Comparison of ENCODE assay signal across 17 mouse cellular contexts in the genomic region with DNA sequence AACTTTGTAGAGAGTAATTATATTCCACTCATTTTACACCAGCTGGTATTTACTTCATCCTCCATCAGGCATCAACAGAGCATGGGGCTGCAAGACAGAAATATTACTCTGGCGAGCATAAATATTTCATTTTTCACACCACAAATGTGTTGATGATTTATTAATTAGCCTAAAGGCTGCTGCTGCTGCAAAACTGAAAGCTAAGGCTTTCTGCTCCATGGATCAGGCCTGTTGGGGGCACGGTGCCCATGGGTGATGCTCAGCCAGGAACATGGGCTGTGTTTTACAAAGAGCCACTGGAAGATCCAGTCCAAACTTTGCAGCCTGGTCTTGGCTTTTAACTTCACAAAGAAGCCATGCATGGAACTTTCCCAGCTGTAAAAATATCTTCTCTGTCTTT.
DNase-seq lines count a peak whose midpoint lies in the region; ATAC-seq lines count a peak whose summit lies in the region.
"Had no signal": no experiment of that assay in that cellular context is flagged by ENCODE, and none has a peak within 500 bp of the region (broad histone marks: within the 10 kb centered on the region; RNA-seq: fewer than 3 reads in every experiment).

No protein-coding gene starts in this region.

- H3K36me3 ChIP-seq in midbrain, embryonic 14.5 days (ENCODE audit: control insufficient read depth, insufficient read depth, low read length): no peaks in the 10 kb centered on the region
- no peaks in the 10 kb centered on the region for H3K36me3 ChIP-seq in midbrain, embryonic 11.5 days (ENCODE audit: control insufficient read depth, insufficient read depth, low read length)
- H3K36me3 ChIP-seq: embryonic facial prominence, embryonic 13.5 days; hindbrain, embryonic 12.5 days; limb, embryonic 15.5 days had no signal

- H3K27ac ChIP-seq in midbrain, embryonic 14.5 days (replicated peaks; ENCODE audit: low read depth, low read length): no peak overlapping the region
- no peak overlapping the region for H3K27ac ChIP-seq in midbrain, embryonic 11.5 days (ENCODE audit: low read depth, low read length)
- H3K27ac ChIP-seq: embryonic facial prominence, embryonic 13.5 days; heart, adult 2 months; hindbrain, embryonic 12.5 days; limb, embryonic 15.5 days had no signal

- H3K27me3 ChIP-seq in midbrain, embryonic 14.5 days (ENCODE audit: control insufficient read depth, insufficient read depth, low read length): no peaks in the 10 kb centered on the region
- no peaks in the 10 kb centered on the region for H3K27me3 ChIP-seq in midbrain, embryonic 11.5 days (ENCODE audit: control insufficient read depth, insufficient read depth, low read length)
- H3K27me3 ChIP-seq: embryonic facial prominence, embryonic 13.5 days; hindbrain, embryonic 12.5 days; limb, embryonic 15.5 days had no signal

- no peak overlapping the region for H3K4me2 ChIP-seq in midbrain, embryonic 14.5 days (ENCODE audit: low read length)
- no peak overlapping the region for H3K4me2 ChIP-seq in midbrain, embryonic 11.5 days
- H3K4me2 ChIP-seq: embryonic facial prominence, embryonic 13.5 days; hindbrain, embryonic 12.5 days; limb, embryonic 15.5 days; lung, embryonic 14.5 days had no signal

- H3K9ac ChIP-seq in midbrain, embryonic 14.5 days (replicated peaks; ENCODE audit: low read length): no peak overlapping the region
- no peak overlapping the region for H3K9ac ChIP-seq in midbrain, embryonic 11.5 days (ENCODE audit: low read length)
- H3K9ac ChIP-seq: embryonic facial prominence, embryonic 13.5 days; hindbrain, embryonic 12.5 days; limb, embryonic 15.5 days; lung, embryonic 14.5 days had no signal

- H3K4me1 ChIP-seq in midbrain, embryonic 14.5 days (ENCODE audit: control insufficient read depth, insufficient read depth, low read length): no peaks in the 10 kb centered on the region
- no peaks in the 10 kb centered on the region for H3K4me1 ChIP-seq in midbrain, embryonic 11.5 days (ENCODE audit: control insufficient read depth, insufficient read depth, low read length)
- H3K4me1 ChIP-seq: embryonic facial prominence, embryonic 13.5 days; hindbrain, embryonic 12.5 days; limb, embryonic 15.5 days had no signal

- no peaks in the 10 kb centered on the region for H3K9me3 ChIP-seq in midbrain, embryonic 14.5 days (ENCODE audit: control insufficient read depth, low read length)
- H3K9me3 ChIP-seq in midbrain, embryonic 11.5 days (ENCODE audit: control insufficient read depth, low read length): no peaks in the 10 kb centered on the region
- H3K9me3 ChIP-seq: embryonic facial prominence, embryonic 13.5 days; hindbrain, embryonic 12.5 days; limb, embryonic 15.5 days had no signal

- WGBS in midbrain, embryonic 14.5 days: 81% methylated on average over 2 of the region's 2 CpGs
- 82% methylated on average over 2 of the region's 2 CpGs for WGBS in midbrain, embryonic 11.5 days

- peak; percentile 10 for DNase-seq in cerebellum, adult 9-10 months
- no peak for DNase-seq in cerebellum, postnatal 4 days (ENCODE audit: low spot score in 2 of 2)
- DNase-seq in midbrain, embryonic 14.5 days: peak; percentile 14
- no peak for DNase-seq in midbrain, embryonic 11.5 days (ENCODE audit: low spot score, missing footprints)
- DNase-seq in layer of hippocampus, adult 9-11 months: peak; percentile 44
- DNase-seq in right cerebral cortex, postnatal 4 days: peak; percentile 46
- DNase-seq in heart, postnatal 10 days: no peak
- DNase-seq in spleen, postnatal 14 days (ENCODE audit: low spot score in 2 of 2): no peak
- DNase-seq: adrenal gland, postnatal 25 days; heart, adult 2 months; kidney, postnatal 25 days; lung, embryonic 14.5 days; thymus, adult 2 months had no signal

- ATAC-seq in midbrain, embryonic 14.5 days (ENCODE audit: low FRiP score, low TSS enrichment): no peak
- ATAC-seq in midbrain, embryonic 11.5 days (ENCODE audit: low FRiP score): no peak
- ATAC-seq: intestine, postnatal 0 days had no signal

- H3K4me3 ChIP-seq in midbrain, embryonic 14.5 days (replicated peaks; ENCODE audit: low read depth, low read length): no peak overlapping the region
- no peak overlapping the region for H3K4me3 ChIP-seq in midbrain, embryonic 11.5 days (ENCODE audit: low read depth, low read length)
- H3K4me3 ChIP-seq: embryonic facial prominence, embryonic 13.5 days; heart, adult 2 months; hindbrain, embryonic 12.5 days; limb, embryonic 15.5 days had no signal

- intact Hi-C loops in heart, postnatal 10 days (cut with DNase I): no loop called here

Comparison
In these comparisons a context has a peak if more than half of its experiments do, and no peak if none do; other contexts are left out.
1. DNase-seq: peak in cerebellum, adult 9-10 months (single experiment), midbrain, embryonic 14.5 days (single experiment), layer of hippocampus, adult 9-11 months (single experiment) and right cerebral cortex, postnatal 4 days (single experiment); none in cerebellum, postnatal 4 days (0 of 2), midbrain, embryonic 11.5 days (single experiment), heart, postnatal 10 days (0 of 2) and spleen, postnatal 14 days (0 of 2).